Mouse (Mus musculus) B cell, adult 67 days (primary cell): ENCODE measurements around the gene Apln. TPM values are rescaled to one million over a fixed set of nuclear protein-coding genes. Genes with fewer than 3 reads are reported as not detected.

Experiments used
- total RNA-seq, 2 experiments: library from RNA; stranded (reverse); gene quantifications; 4 replicates each; pipeline ENCODE4 v1.2.4; 2023

Gene Apln
- total RNA-seq, result under 1 TPM in 1 of 2 experiments, not detected in 1; 0.78 TPM

DNA sequence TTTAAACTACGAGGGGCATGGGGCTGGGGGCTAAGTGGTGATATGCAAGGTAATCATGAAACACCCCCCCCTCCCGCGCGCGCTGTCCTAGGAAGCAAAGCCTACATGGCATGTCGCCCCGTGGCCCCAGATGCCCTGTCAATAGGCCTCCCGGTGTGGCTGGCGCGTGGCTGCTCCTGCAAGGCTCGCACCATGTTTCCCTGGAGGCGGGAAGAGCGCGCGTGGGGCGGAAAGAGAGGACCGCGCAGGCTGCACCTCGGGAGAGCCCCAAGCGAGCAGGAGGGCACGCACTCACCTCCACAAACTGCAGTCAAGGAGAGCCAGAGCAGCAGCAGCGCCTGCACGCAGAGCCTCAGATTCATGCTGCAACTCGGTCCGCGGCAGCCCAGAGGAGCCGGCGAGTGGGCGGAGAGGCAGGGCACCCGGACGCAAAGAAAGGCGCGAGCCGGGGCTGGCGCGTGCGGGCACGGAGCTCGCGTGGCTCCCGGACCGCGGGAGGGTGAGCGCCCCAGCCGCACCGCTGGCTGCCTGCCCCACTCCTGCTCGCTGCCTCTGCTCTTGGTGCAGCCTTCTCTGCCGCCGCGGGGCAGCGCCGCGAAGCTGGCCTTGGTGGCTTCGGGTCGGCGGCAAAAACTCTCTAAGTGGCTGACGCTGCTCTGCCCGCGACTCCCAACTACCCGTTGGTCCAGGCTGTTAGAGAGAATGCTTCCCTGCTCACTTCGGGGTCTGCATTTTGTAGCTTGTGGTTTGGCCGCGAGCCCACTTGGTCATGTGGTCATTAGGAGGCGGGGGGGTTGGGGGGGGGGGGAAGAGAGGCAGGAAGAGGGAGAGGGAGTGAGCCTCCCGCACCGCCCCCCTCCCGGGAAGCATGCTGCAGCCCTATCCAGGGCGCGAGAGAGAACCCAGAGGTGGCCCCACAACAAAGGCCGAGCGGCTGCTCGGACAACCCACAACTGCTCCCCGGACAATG lies at the start of gene Apln:
Apln (minus strand) TSS at position 710 of the 970 bp plus-strand sequence.

Other genes with a start within 250 kb of the Apln start
- gene Smarca1, start 141.9 kb downstream of the Apln start, total RNA-seq, result not detected
- gene Ocrl, start 122.5 kb downstream of the Apln start, total RNA-seq, result 10 to 100 TPM in 1 of 2 experiments, 1 to 10 TPM in 1; 9.0 to 10.1 TPM
- gene Xpnpep2, start 73.9 kb upstream of the Apln start, total RNA-seq, result not detected
- 100 to 1,000 TPM; 224 to 227 TPM for gene Sash3, start 111.6 kb upstream of the Apln start, total RNA-seq
- gene Zdhhc9, start 174.0 kb upstream of the Apln start, total RNA-seq, result 10 to 100 TPM; 27.5 to 31.6 TPM
- gene Utp14a, start 222.0 kb upstream of the Apln start, total RNA-seq, result 10 to 100 TPM; 41.8 to 48.2 TPM